ENCODE assay signal across 8 mouse cellular contexts in the genomic region with DNA sequence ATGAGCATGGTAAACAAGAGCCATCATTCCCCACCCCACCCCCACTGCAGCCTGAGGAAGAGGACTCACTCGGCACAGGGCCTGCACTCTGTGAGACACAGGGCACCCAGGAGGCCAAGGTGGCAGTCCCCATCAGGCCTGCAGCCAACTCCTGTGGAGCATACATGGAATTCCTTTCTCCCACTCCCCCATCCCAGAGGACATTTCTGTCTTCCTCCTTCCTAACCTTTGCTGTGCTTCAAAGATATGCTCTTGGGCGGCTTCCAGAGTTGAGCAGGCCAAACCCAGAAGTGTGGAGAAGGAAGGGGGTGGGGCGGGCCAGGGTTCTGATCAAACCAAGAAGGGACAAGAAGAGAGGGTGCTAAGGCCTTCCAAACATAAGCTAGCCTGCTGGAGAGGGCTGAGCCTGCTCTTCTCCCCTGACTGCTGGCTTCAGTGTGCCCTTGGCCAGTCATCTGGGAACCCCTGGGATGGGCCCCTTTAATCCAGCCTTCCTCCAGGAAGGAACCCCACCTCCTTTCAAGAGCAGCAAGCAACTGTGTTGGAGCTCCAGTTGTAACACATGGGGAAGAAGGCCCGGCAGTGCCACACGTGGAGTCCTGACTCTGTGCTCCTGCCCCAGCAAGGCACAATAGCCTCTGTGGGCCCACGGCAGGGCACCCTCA. TPM values are rescaled to one million over a fixed set of nuclear protein-coding genes. Genes with fewer than 3 reads are reported as not detected.
DNase-seq lines count a peak whose midpoint lies in the region; ATAC-seq and TF ChIP-seq lines count a peak whose summit lies in the region.

No protein-coding gene starts in this region.

- peaks cover 74% of the 10 kb centered on the region for H3K4me1 ChIP-seq in E14TG2a.4 (replicated peaks; ENCODE audit: low read depth, low read length)
- peaks cover 94% of the 10 kb centered on the region for H3K4me1 ChIP-seq in heart, embryonic 13.5 days
- H3K4me1 ChIP-seq in kidney, embryonic 16.5 days (ENCODE audit: insufficient read depth, low read length): peaks cover 94% of the 10 kb centered on the region

- TF ChIP-seq CTCF in E14TG2a.4 (conservative IDR thresholded peaks at IDR 0.05; ENCODE audit: low read length): no peak

- DNase-seq in R1 (ENCODE audit: low read depth, low spot score): peak; percentile 86
- DNase-seq in lung, postnatal 10 days: peak; percentile 85
- DNase-seq in right cerebral cortex, adult 18-20 months: no peak
- DNase-seq in layer of hippocampus, adult 18-20 months (ENCODE audit: low spot score in 2 of 2): no peak
- no peak for DNase-seq in layer of hippocampus, adult 11-12 months (ENCODE audit: low spot score)

- H3K9me3 ChIP-seq in E14TG2a.4 (ENCODE audit: low read length): no peaks in the 10 kb centered on the region
- no peaks in the 10 kb centered on the region for H3K9me3 ChIP-seq in heart, embryonic 13.5 days
- no peaks in the 10 kb centered on the region for H3K9me3 ChIP-seq in kidney, embryonic 16.5 days (ENCODE audit: low read length)

- peak overlapping the region; percentile 43 for H3K4me3 ChIP-seq in E14TG2a.4 (replicated peaks; ENCODE audit: low read length)
- H3K4me3 ChIP-seq in heart, embryonic 13.5 days: peak overlapping the region; percentile 20
- peak overlapping the region; percentile 1; the same call in 1 of the 2 replicates for H3K4me3 ChIP-seq in kidney, embryonic 16.5 days (ENCODE audit: low read length)

- peak; percentile 21; the same call in 1 of the 2 replicates for ATAC-seq in heart, embryonic 13.5 days (ENCODE audit: extremely low read depth, insufficient number of reproducible peaks, low FRiP score, low TSS enrichment)
- peak; percentile 49 for ATAC-seq in kidney, embryonic 16.5 days (ENCODE audit: low FRiP score, low TSS enrichment)

- H3K27ac ChIP-seq in heart, embryonic 13.5 days (replicated peaks): peak overlapping the region; percentile 98
- peak overlapping the region; percentile 93 for H3K27ac ChIP-seq in kidney, embryonic 16.5 days (ENCODE audit: low read length)

- H3K9ac ChIP-seq in heart, embryonic 13.5 days: peak overlapping the region; percentile 64
- H3K9ac ChIP-seq in kidney, embryonic 16.5 days (replicated peaks; ENCODE audit: low read length): peak overlapping the region; percentile 31

- WGBS in heart, embryonic 13.5 days: 9% methylated on average over 6 of the region's 6 CpGs
- WGBS in kidney, embryonic 16.5 days: 15% methylated on average over 6 of the region's 6 CpGs

- H3K4me2 ChIP-seq in heart, embryonic 13.5 days: peak overlapping the region; percentile 60
- H3K4me2 ChIP-seq in kidney, embryonic 16.5 days (replicated peaks; ENCODE audit: low read depth, low read length): peak overlapping the region; percentile 26

- peaks cover 4% of the 10 kb centered on the region; the same call in 1 of the 2 replicates for H3K36me3 ChIP-seq in E14TG2a.4 (ENCODE audit: insufficient read depth, low read length)
- H3K36me3 ChIP-seq in heart, embryonic 13.5 days: peaks cover 24% of the 10 kb centered on the region
- H3K36me3 ChIP-seq in kidney, embryonic 16.5 days (ENCODE audit: insufficient read depth, low read length): no peaks in the 10 kb centered on the region

- H3K27me3 ChIP-seq in E14TG2a.4 (ENCODE audit: insufficient read depth, low read length): peaks cover under 1% of the 10 kb centered on the region; the same call in 1 of the 2 replicates
- no peaks in the 10 kb centered on the region for H3K27me3 ChIP-seq in heart, embryonic 13.5 days (replicated peaks)
- H3K27me3 ChIP-seq in kidney, embryonic 16.5 days (ENCODE audit: insufficient read depth, low read length): no peaks in the 10 kb centered on the region

RNA-seq across cellular contexts. Expression of a gene that starts 55.8 kb away (rescaled TPM):
- not detected in 2 replicates for polyA plus RNA-seq in heart, embryonic 13.5 days (2015; fragmentation: Nextera tagmentation; extraction: Ambion mirVana)
- not detected in 2 replicates for polyA plus RNA-seq in kidney, embryonic 16.5 days (2015; fragmentation: Nextera tagmentation; extraction: Ambion mirVana)
- not detected for total RNA-seq in layer of hippocampus, adult 18-20 months (2021)

Comparison
In these comparisons a context has a peak if more than half of its experiments do, and no peak if none do; other contexts are left out.
1. DNase-seq: peak in R1 (single experiment) and lung, postnatal 10 days (single experiment); none in right cerebral cortex, adult 18-20 months (single experiment), layer of hippocampus, adult 18-20 months (0 of 2) and layer of hippocampus, adult 11-12 months (single experiment).
2. Peak in every context shown above with its lines, with median percentiles within 50 percentile points of each other: H3K4me3 ChIP-seq.